Mouse (Mus musculus) hindbrain, embryonic 11.5 days (tissue): ENCODE results near the gene Trhr2. TPM values are rescaled to one million over a fixed set of nuclear protein-coding genes. Genes with fewer than 3 reads are reported as not detected.

Experiments used
- ATAC-seq: fragments of 200-750 bp; cut with Nextera tagmentation; 2 replicates; pipeline ENCODE4 v1.8.0; 2017; ENCODE audit warnings: mild to moderate bottlenecking, moderate TSS enrichment, moderate library complexity; ENCODE audit not compliant: low FRiP score
- DNase-seq: peaks from one replicate; pipeline ENCODE4 v3.0.0-alpha.2; 2015; ENCODE audit warnings: low spot score
- H3K27ac ChIP-seq: fragments of 300-500 bp; sonication (generic); 2 replicates; pipeline ENCODE4 v1.5.1; 2014; ENCODE audit warnings: mild to moderate bottlenecking, low read depth, low read length
- H3K27me3 ChIP-seq: fragments of 300-500 bp; sonication (generic); 2 replicates; pipeline ENCODE4 v1.6.1; 2014; ENCODE audit warnings: mild to moderate bottlenecking, low read length, moderate library complexity, mixed read lengths; ENCODE audit not compliant: control insufficient read depth, insufficient read depth
- H3K36me3 ChIP-seq: fragments of 300-500 bp; sonication (generic); 2 replicates; pipeline ENCODE4 v1.6.1; 2014; ENCODE audit warnings: mild to moderate bottlenecking, low read length, moderate library complexity, mixed read lengths; ENCODE audit not compliant: control insufficient read depth, insufficient read depth
- H3K4me1 ChIP-seq: fragments of 300-500 bp; sonication (generic); replicated peaks from 2 replicates; pipeline ENCODE4 v1.6.1; 2014; ENCODE audit warnings: low read length, mixed read lengths; ENCODE audit not compliant: control insufficient read depth, insufficient read depth
- H3K4me2 ChIP-seq: fragments of 300-500 bp; sonication (generic); replicated peaks from 2 replicates; pipeline ENCODE4 v1.6.1; 2014; ENCODE audit warnings: mild to moderate bottlenecking, low read depth, low read length
- H3K4me3 ChIP-seq: fragments of 300-500 bp; sonication (generic); 2 replicates; pipeline ENCODE4 v1.5.1; 2014; ENCODE audit warnings: low read depth, low read length
- H3K9ac ChIP-seq: fragments of 300-500 bp; sonication (generic); 2 replicates; pipeline ENCODE4 v1.6.1; 2014; ENCODE audit warnings: low read depth, low read length
- H3K9me3 ChIP-seq: fragments of 300-500 bp; sonication (generic); 2 replicates; pipeline ENCODE4 v1.6.1; 2016; ENCODE audit warnings: low read length; ENCODE audit not compliant: control insufficient read depth
- WGBS: fragments of 180-500 bp; shearing (Covaris S2); extraction: QIAGEN DNeasy Blood & Tissue Kit; methylation state at CpG from one replicate; pipeline ENCODE4 v1.1.7; 2014; 5-methylcytosine and 5-hydroxymethylcytosine counted together
- polyA plus RNA-seq: library from polyadenylated mRNA; unstranded; fragments of >200 nt; fragmentation: Nextera tagmentation; extraction: Ambion mirVana; gene quantifications from 2 replicates; pipeline ENCODE4 v1.2.1, GENCODE M21; 2014

The Trhr2 gene
- polyA plus RNA-seq, 1 experiment from 2014 or later: 0.25 TPM

GRCm38 (mm10) chr8:122347811-122348552 lies 12.6 kb downstream of the Trhr2 start:
- H3K9me3 ChIP-seq: no peaks in the 10 kb centered on the region
- H3K27me3 ChIP-seq: peaks cover 14% of the 10 kb centered on the region
- H3K4me2 ChIP-seq: no peak overlapping the region
- H3K4me1 ChIP-seq: 0 out of 2 replicates have a peak, but pooled peaks cover 4% of the 10 kb centered on the region
- no peak for ATAC-seq
- WGBS: 78% methylated on average over 5 of the region's 5 CpGs
- no peak for DNase-seq
- H3K27ac ChIP-seq: no peak overlapping the region
- H3K4me3 ChIP-seq: no peak overlapping the region
- no peak overlapping the region for H3K9ac ChIP-seq
- no peaks in the 10 kb centered on the region for H3K36me3 ChIP-seq

- Histone ChIP-seq H3K4me1 (0 out of 2 replicates have a peak, but pooled peaks cover 4% of the 10 kb centered on the region), H3K27me3 (peaks cover 19% of the 10 kb centered on the region), H3K36me3 (no peaks in the 10 kb centered on the region), H3K9me3 (no peaks in the 10 kb centered on the region), H3K4me2 (no peak overlapping the region), H3K4me3 (no peak overlapping the region), H3K9ac (no peak overlapping the region), H3K27ac (no peak overlapping the region)
- no peak for DNase-seq
- no peak for ATAC-seq
- 58% methylated on average over 12 of the region's 12 CpGs for WGBS
Measured at GRCm38 (mm10) chr8:122345181-122346095, 15.1 kb downstream of the Trhr2 start.

- Histone ChIP-seq H3K27me3 (peaks cover 19% of the 10 kb centered on the region), H3K4me2 (no peak overlapping the region), H3K9me3 (no peaks in the 10 kb centered on the region), H3K4me3 (no peak overlapping the region; the same call in 1 of the 2 replicates), H3K27ac (no peak overlapping the region), H3K4me1 (0 out of 2 replicates have a peak, but pooled peaks cover 4% of the 10 kb centered on the region), H3K9ac (no peak overlapping the region), H3K36me3 (no peaks in the 10 kb centered on the region)
- DNase-seq (no peak), ATAC-seq (0 out of 2 replicates have a peak, but pooled peaks have one; percentile 35)
- 5% methylated on average over 2 of the region's 5 CpGs for WGBS
Measured at GRCm38 (mm10) chr8:122344219-122344618, 16.3 kb downstream of the Trhr2 start.

- ATAC-seq (no peak), DNase-seq (peak; percentile 57)
- H3K27ac ChIP-seq: no peak overlapping the region
- 0 out of 2 replicates have a peak, but pooled peaks cover 4% of the 10 kb centered on the region for H3K4me1 ChIP-seq
- peak overlapping the region; percentile 21; the same call in 1 of the 2 replicates for H3K4me2 ChIP-seq
- H3K9ac ChIP-seq: 0 out of 2 replicates have a peak overlapping the region, but pooled peaks have one; percentile 34
- H3K4me3 ChIP-seq: peak overlapping the region; percentile 20; the same call in 1 of the 2 replicates
- H3K36me3 ChIP-seq: no peaks in the 10 kb centered on the region
- WGBS: 2% methylated on average over 13 of the region's 14 CpGs
- peaks cover 19% of the 10 kb centered on the region for H3K27me3 ChIP-seq
- no peaks in the 10 kb centered on the region for H3K9me3 ChIP-seq
Measured at GRCm38 (mm10) chr8:122343758-122344157, 16.8 kb downstream of the Trhr2 start.

- H3K27ac ChIP-seq: no peak overlapping the region
- H3K9me3 ChIP-seq: no peaks in the 10 kb centered on the region
- no peaks in the 10 kb centered on the region for H3K36me3 ChIP-seq
- 0 out of 2 replicates have a peak, but pooled peaks have one; percentile 6 for ATAC-seq
- H3K9ac ChIP-seq: no peak overlapping the region
- H3K27me3 ChIP-seq: peaks cover 22% of the 10 kb centered on the region
- peak overlapping the region; percentile 21; the same call in 1 of the 2 replicates for H3K4me2 ChIP-seq
- H3K4me1 ChIP-seq: 0 out of 2 replicates have a peak, but pooled peaks cover 4% of the 10 kb centered on the region
- DNase-seq: no peak
- 6% methylated on average over 11 of the region's 11 CpGs for WGBS
- H3K4me3 ChIP-seq: peak overlapping the region; percentile 20; the same call in 1 of the 2 replicates
Measured at GRCm38 (mm10) chr8:122343341-122343740, 17.2 kb downstream of the Trhr2 start.

GRCm38 (mm10) chr8:122342806-122343209 lies 17.7 kb downstream of the Trhr2 start:
- 0 out of 2 replicates have a peak overlapping the region, but pooled peaks have one; percentile 21 for H3K4me2 ChIP-seq
- 0 out of 2 replicates have a peak, but pooled peaks cover 4% of the 10 kb centered on the region for H3K4me1 ChIP-seq
- no peak overlapping the region for H3K9ac ChIP-seq
- H3K9me3 ChIP-seq: no peaks in the 10 kb centered on the region
- no peak overlapping the region for H3K27ac ChIP-seq
- DNase-seq: peak; percentile 45
- H3K36me3 ChIP-seq: no peaks in the 10 kb centered on the region
- H3K27me3 ChIP-seq: peaks cover 27% of the 10 kb centered on the region
- H3K4me3 ChIP-seq: no peak overlapping the region
- 5% methylated on average over 9 of the region's 9 CpGs for WGBS
- peak; percentile 30; the same call in 1 of the 2 replicates for ATAC-seq

GRCm38 (mm10) chr8:122342362-122342761 lies 18.2 kb downstream of the Trhr2 start:
- ATAC-seq: no peak
- no peak for DNase-seq
- H3K4me1 ChIP-seq: 0 out of 2 replicates have a peak, but pooled peaks cover 4% of the 10 kb centered on the region
- peaks cover 31% of the 10 kb centered on the region for H3K27me3 ChIP-seq
- H3K4me3 ChIP-seq: no peak overlapping the region
- H3K27ac ChIP-seq: no peak overlapping the region
- H3K9me3 ChIP-seq: no peaks in the 10 kb centered on the region
- 64% methylated on average over 5 of the region's 5 CpGs for WGBS
- no peaks in the 10 kb centered on the region for H3K36me3 ChIP-seq
- H3K4me2 ChIP-seq: no peak overlapping the region
- H3K9ac ChIP-seq: no peak overlapping the region

- no peaks in the 10 kb centered on the region for H3K9me3 ChIP-seq
- H3K27me3 ChIP-seq: peaks cover 37% of the 10 kb centered on the region
- 0 out of 2 replicates have a peak, but pooled peaks cover 4% of the 10 kb centered on the region for H3K4me1 ChIP-seq
- H3K36me3 ChIP-seq: no peaks in the 10 kb centered on the region
- H3K9ac ChIP-seq: no peak overlapping the region
- no peak overlapping the region for H3K4me3 ChIP-seq
- no peak overlapping the region for H3K4me2 ChIP-seq
- DNase-seq: no peak
- ATAC-seq: no peak
- no peak overlapping the region for H3K27ac ChIP-seq
- 84% methylated on average over 6 of the region's 6 CpGs for WGBS
Measured at GRCm38 (mm10) chr8:122341790-122342189, 18.8 kb downstream of the Trhr2 start.
